Mouse (Mus musculus): ENCODE results near the gene Slc25a35. TPM values are rescaled to one million over a fixed set of nuclear protein-coding genes. Genes with fewer than 3 reads are reported as not detected.
A peak's percentile ranks its signal among the peaks of the same experiment; 100 is the strongest.
"Not testable (repeated sequence)": the region's sequence is repeated elsewhere in the genome, so short reads cannot be mapped to it uniquely, and the experiment has no call there.

Slc25a35 gene
- polyA plus RNA-seq (2016; fragmentation: Nextera tagmentation; extraction: Ambion mirVana), result 1.7 and 1.9 TPM in 2 replicates

GRCm38 (mm10) chr11:68967337-68968282 lies at the start of gene Slc25a35:
TSS of gene Slc25a35 (plus strand) at chr11:68968131.
- WGBS, result 1% methylated on average over 50 of the region's 50 CpGs
- Histone ChIP-seq H3K4me3 (peak within 1 kb of the TSS; percentile 54), H3K4me2 (replicated peaks) (peak within 1 kb of the TSS; percentile 75), H3K27me3 (peaks cover 22% of the 10 kb centered on the region; the same call in 1 of the 2 replicates), H3K36me3 (no peaks in the 10 kb centered on the region), H3K27ac (replicated peaks) (peak within 1 kb of the TSS; percentile 47; the same call in 1 of the 2 replicates), H3K9ac (replicated peaks) (peak within 1 kb of the TSS; percentile 59), H3K9me3 (no peaks in the 10 kb centered on the region), H3K4me1 (peaks cover 11% of the 10 kb centered on the region)
- peak; percentile 96 for ATAC-seq (ENCODE audit: low FRiP score, low read depth)

GRCm38 (mm10) chr11:68923191-68923590 lies 44.7 kb upstream of the Slc25a35 start:
- no peaks in the 10 kb centered on the region for H3K27me3 ChIP-seq
- no peak overlapping the region for H3K9ac ChIP-seq (replicated peaks)
- H3K4me2 ChIP-seq (replicated peaks), result no peak overlapping the region
- H3K4me1 ChIP-seq, result no peaks in the 10 kb centered on the region
- H3K9me3 ChIP-seq, result no peaks in the 10 kb centered on the region
- H3K4me3 ChIP-seq, result no peak overlapping the region
- 64% methylated on average over 3 of the region's 3 CpGs for WGBS
- H3K27ac ChIP-seq (replicated peaks), result no peak overlapping the region
- ATAC-seq (ENCODE audit: low FRiP score, low read depth), result no peak
- H3K36me3 ChIP-seq, result no peaks in the 10 kb centered on the region

- Histone ChIP-seq H3K4me2 (replicated peaks) (no peak overlapping the region), H3K4me3 (no peak overlapping the region), H3K4me1 (no peaks in the 10 kb centered on the region), H3K27ac (replicated peaks) (no peak overlapping the region), H3K9ac (replicated peaks) (no peak overlapping the region), H3K27me3 (no peaks in the 10 kb centered on the region), H3K36me3 (no peaks in the 10 kb centered on the region), H3K9me3 (no peaks in the 10 kb centered on the region)
- ATAC-seq (ENCODE audit: low FRiP score, low read depth), result no peak
- 75% methylated on average over 2 of the region's 2 CpGs for WGBS
Measured at GRCm38 (mm10) chr11:68924749-68925148, 43.2 kb upstream of the Slc25a35 start.

- no peak for ATAC-seq (ENCODE audit: low FRiP score, low read depth)
- Histone ChIP-seq H3K27me3 (no peaks in the 10 kb centered on the region), H3K9me3 (no peaks in the 10 kb centered on the region), H3K27ac (replicated peaks) (no peak within 1 kb of the TSS), H3K36me3 (no peaks in the 10 kb centered on the region), H3K4me3 (no peak within 1 kb of the TSS), H3K4me1 (no peaks in the 10 kb centered on the region), H3K4me2 (replicated peaks) (no peak within 1 kb of the TSS), H3K9ac (replicated peaks) (no peak within 1 kb of the TSS)
- 69% methylated on average over 3 of the region's 3 CpGs for WGBS
Measured at GRCm38 (mm10) chr11:68926981-68927380, 41.0 kb upstream of the Slc25a35 start, which contains the start of gene Odf4. TSS of gene Odf4 (minus strand) at chr11:68927081.

- H3K27me3 ChIP-seq, result no peaks in the 10 kb centered on the region
- H3K4me3 ChIP-seq, result no peak overlapping the region
- H3K9ac ChIP-seq (replicated peaks), result no peak overlapping the region
- WGBS, result 87% methylated on average over 6 of the region's 6 CpGs
- no peak overlapping the region for H3K4me2 ChIP-seq (replicated peaks)
- no peaks in the 10 kb centered on the region for H3K36me3 ChIP-seq
- no peak overlapping the region for H3K27ac ChIP-seq (replicated peaks)
- no peaks in the 10 kb centered on the region for H3K4me1 ChIP-seq
- H3K9me3 ChIP-seq, result no peaks in the 10 kb centered on the region
- ATAC-seq (ENCODE audit: low FRiP score, low read depth), result no peak
Measured at GRCm38 (mm10) chr11:68929947-68930346, 38.0 kb upstream of the Slc25a35 start.

GRCm38 (mm10) chr11:68933885-68934507 lies 33.9 kb upstream of the Slc25a35 start:
- 79% methylated on average over 5 of the region's 5 CpGs for WGBS
- H3K27me3 ChIP-seq, result no peaks in the 10 kb centered on the region
- ATAC-seq (ENCODE audit: low FRiP score, low read depth), result no peak
- H3K4me2 ChIP-seq (replicated peaks), result no peak overlapping the region
- no peaks in the 10 kb centered on the region for H3K9me3 ChIP-seq
- no peak overlapping the region for H3K9ac ChIP-seq (replicated peaks)
- H3K4me1 ChIP-seq, result no peaks in the 10 kb centered on the region
- H3K4me3 ChIP-seq, result no peak overlapping the region
- no peak overlapping the region for H3K27ac ChIP-seq (replicated peaks)
- H3K36me3 ChIP-seq, result no peaks in the 10 kb centered on the region

- H3K9ac ChIP-seq (replicated peaks); H3K4me1 ChIP-seq; H3K27me3 ChIP-seq; H3K9me3 ChIP-seq; H3K4me3 ChIP-seq; H3K27ac ChIP-seq (replicated peaks); ATAC-seq (ENCODE audit: low FRiP score, low read depth); H3K36me3 ChIP-seq; H3K4me2 ChIP-seq (replicated peaks): not testable (repeated sequence)
- WGBS, result 86% methylated on average over 4 of the region's 4 CpGs
Measured at GRCm38 (mm10) chr11:68936951-68937350, 31.0 kb upstream of the Slc25a35 start.

GRCm38 (mm10) chr11:68939451-68940304 lies 28.3 kb upstream of the Slc25a35 start:
- Histone ChIP-seq H3K36me3 (no peaks in the 10 kb centered on the region), H3K27ac (replicated peaks) (peak overlapping the region; percentile 63), H3K9me3 (no peaks in the 10 kb centered on the region), H3K4me1 (peaks cover 5% of the 10 kb centered on the region), H3K4me3 (peak overlapping the region; percentile 50), H3K27me3 (no peaks in the 10 kb centered on the region), H3K9ac (replicated peaks) (peak overlapping the region; percentile 67), H3K4me2 (replicated peaks) (peak overlapping the region; percentile 59)
- ATAC-seq (ENCODE audit: low FRiP score, low read depth), result peak; percentile 99
- WGBS, result 4% methylated on average over 16 of the region's 16 CpGs

- peak overlapping the region; percentile 67 for H3K9ac ChIP-seq (replicated peaks)
- peak overlapping the region; percentile 50 for H3K4me3 ChIP-seq
- H3K9me3 ChIP-seq, result no peaks in the 10 kb centered on the region
- no peaks in the 10 kb centered on the region for H3K36me3 ChIP-seq
- H3K4me1 ChIP-seq, result peaks cover 5% of the 10 kb centered on the region
- peak overlapping the region; percentile 59 for H3K4me2 ChIP-seq (replicated peaks)
- no peak for ATAC-seq (ENCODE audit: low FRiP score, low read depth)
- 56% methylated on average over 4 of the region's 4 CpGs for WGBS
- no peaks in the 10 kb centered on the region for H3K27me3 ChIP-seq
- no peak overlapping the region for H3K27ac ChIP-seq (replicated peaks)
Measured at GRCm38 (mm10) chr11:68940516-68940915, 27.4 kb upstream of the Slc25a35 start.

GRCm38 (mm10) chr11:68942731-68943130 lies 25.2 kb upstream of the Slc25a35 start:
- H3K27me3 ChIP-seq, result peaks cover 17% of the 10 kb centered on the region
- no peak overlapping the region for H3K9ac ChIP-seq (replicated peaks)
- no peak for ATAC-seq (ENCODE audit: low FRiP score, low read depth)
- no peak overlapping the region for H3K4me2 ChIP-seq (replicated peaks)
- H3K4me3 ChIP-seq, result no peak overlapping the region
- H3K36me3 ChIP-seq, result no peaks in the 10 kb centered on the region
- no peak overlapping the region for H3K27ac ChIP-seq (replicated peaks)
- H3K4me1 ChIP-seq, result peaks cover 9% of the 10 kb centered on the region
- no peaks in the 10 kb centered on the region for H3K9me3 ChIP-seq
- WGBS, result 89% methylated on average over 8 of the region's 8 CpGs

GRCm38 (mm10) chr11:68945245-68945644 lies 22.7 kb upstream of the Slc25a35 start:
- 64% methylated on average over 2 of the region's 2 CpGs for WGBS
- ATAC-seq (ENCODE audit: low FRiP score, low read depth), result no peak
- H3K4me2 ChIP-seq (replicated peaks), result no peak overlapping the region

More at GRCm38 (mm10) chr11:68945245-68945644, 22.7 kb upstream of the Slc25a35 start:
- peaks cover 26% of the 10 kb centered on the region for H3K27me3 ChIP-seq
- no peak overlapping the region for H3K27ac ChIP-seq (replicated peaks)
- H3K9ac ChIP-seq (replicated peaks), result no peak overlapping the region
- H3K4me1 ChIP-seq, result peaks cover 9% of the 10 kb centered on the region
- no peak overlapping the region for H3K4me3 ChIP-seq
- H3K36me3 ChIP-seq, result no peaks in the 10 kb centered on the region
- no peaks in the 10 kb centered on the region for H3K9me3 ChIP-seq
